Mouse (Mus musculus): Measurements from ENCODE around the gene Defa17. TPM values are rescaled to one million over a fixed set of nuclear protein-coding genes. Genes with fewer than 3 reads are reported as not detected.
"Not testable (repeated sequence)": the region's sequence is repeated elsewhere in the genome, so short reads cannot be mapped to it uniquely, and the experiment has no call there.

Defa17 gene
- polyA plus RNA-seq (2012; fragmentation: generic; extraction: Trizol), result not detected
- long read RNA-seq, experiment 1, result 0 reads
- long read RNA-seq, experiment 2, result 0 reads

DNA sequence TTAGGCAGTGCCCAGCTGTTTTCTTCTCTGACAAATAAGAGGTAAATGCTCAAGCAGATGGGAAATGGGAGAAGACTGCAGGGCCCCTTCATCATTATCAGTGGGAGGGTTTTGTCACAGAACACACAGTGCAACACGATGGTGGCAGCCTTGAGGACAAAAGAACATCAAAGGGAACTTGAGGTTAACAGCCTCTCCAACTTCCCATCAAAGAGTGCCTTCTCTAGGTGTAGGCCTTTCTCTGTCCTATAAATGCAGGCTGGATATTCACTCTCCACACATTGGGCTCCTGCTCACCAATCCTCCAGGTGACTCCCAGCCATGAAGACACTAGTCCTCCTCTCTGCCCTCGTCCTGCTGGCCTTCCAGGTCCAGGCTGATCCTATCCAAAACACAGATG is at the start of gene Defa17:
Gene Defa17 (plus strand): TSS at position 301 of the 400 bp plus-strand sequence.
- H3K36me3 ChIP-seq (ENCODE audit: control insufficient read depth, insufficient read depth); H3K79me2 ChIP-seq (ENCODE audit: control insufficient read depth, insufficient read depth); H3K27me3 ChIP-seq (ENCODE audit: control insufficient read depth, insufficient read depth, insufficient read length); H3K79me3 ChIP-seq (ENCODE audit: low read depth); H3K4me3 ChIP-seq (ENCODE audit: insufficient read depth, poor library complexity, severe bottlenecking); H3ac ChIP-seq (ENCODE audit: control insufficient read depth, insufficient read length, low read depth): not testable (repeated sequence)

DNA sequence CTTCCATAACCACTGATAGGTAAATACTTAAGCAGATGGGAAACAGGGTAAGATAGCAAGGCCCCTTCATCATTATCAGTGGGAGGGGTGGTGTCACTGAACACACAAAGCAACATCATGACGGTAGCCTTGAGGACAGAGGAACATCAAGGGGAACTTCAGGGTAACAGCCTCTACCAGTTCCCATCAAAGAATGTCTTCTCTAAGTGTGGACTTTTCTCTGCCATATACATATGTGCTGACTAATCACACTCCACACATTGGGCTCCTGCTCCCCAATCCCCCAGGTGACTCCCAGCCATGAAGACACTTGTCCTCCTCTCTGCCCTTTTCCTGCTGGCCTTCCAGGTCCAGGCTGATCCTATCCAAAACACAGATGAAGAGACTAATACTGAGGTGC is 37.7 kb upstream of the Defa17 start, which contains the start of gene Defa26:
Gene Defa26 (plus strand): TSS at position 301 of the 400 bp plus-strand sequence.
- not testable (repeated sequence) for H3K79me3 ChIP-seq (ENCODE audit: low read depth); H3K4me3 ChIP-seq (ENCODE audit: insufficient read depth, poor library complexity, severe bottlenecking); H3K36me3 ChIP-seq (ENCODE audit: control insufficient read depth, insufficient read depth); H3ac ChIP-seq (ENCODE audit: control insufficient read depth, insufficient read length, low read depth); H3K27me3 ChIP-seq (ENCODE audit: control insufficient read depth, insufficient read depth, insufficient read length); H3K79me2 ChIP-seq (ENCODE audit: control insufficient read depth, insufficient read depth)

DNA sequence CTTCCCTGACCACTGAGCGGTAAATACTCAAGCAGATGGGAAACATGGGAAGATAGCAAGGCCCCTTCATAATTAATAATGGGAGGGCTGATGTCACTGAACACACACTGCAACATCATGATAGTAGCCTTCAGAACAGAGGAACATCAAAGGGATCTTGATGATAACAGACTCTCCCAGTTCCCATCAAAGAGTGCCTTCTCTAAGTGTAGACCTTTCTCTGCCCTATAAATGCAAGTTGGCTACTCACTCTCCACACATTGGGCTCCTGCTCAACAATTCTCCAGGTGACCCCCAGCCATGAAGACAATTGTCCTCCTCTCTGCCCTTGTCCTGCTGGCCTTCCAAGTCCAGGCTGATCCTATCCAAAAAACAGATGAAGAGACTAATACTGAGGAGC is 9.9 kb downstream of the Defa17 start, which contains the start of gene Defa34:
Gene Defa34 (plus strand): TSS at position 301 of the 400 bp plus-strand sequence.
- not testable (repeated sequence) for H3K79me2 ChIP-seq (ENCODE audit: control insufficient read depth, insufficient read depth); H3ac ChIP-seq (ENCODE audit: control insufficient read depth, insufficient read length, low read depth); H3K79me3 ChIP-seq (ENCODE audit: low read depth); H3K36me3 ChIP-seq (ENCODE audit: control insufficient read depth, insufficient read depth); H3K4me3 ChIP-seq (ENCODE audit: insufficient read depth, poor library complexity, severe bottlenecking); H3K27me3 ChIP-seq (ENCODE audit: control insufficient read depth, insufficient read depth, insufficient read length)

DNA sequence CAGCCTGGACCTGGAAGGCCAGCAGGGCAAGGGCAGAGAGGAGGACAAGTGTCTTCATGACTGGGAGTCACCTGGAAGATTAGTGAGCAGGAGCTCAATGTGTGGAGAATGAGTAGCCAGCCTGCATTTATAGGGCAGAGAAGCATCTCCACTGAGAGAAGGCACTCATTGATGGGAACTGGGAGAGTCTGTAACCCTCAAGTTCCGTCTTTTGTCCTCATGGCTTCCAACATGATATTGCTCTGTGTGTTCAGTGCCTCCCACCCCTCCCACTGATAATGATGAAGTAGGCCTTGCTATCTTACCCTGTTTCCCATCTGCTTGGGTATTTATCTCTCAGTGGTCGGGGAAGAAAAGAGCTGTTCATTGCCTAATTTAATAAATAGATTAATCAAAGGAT is 48.0 kb downstream of the Defa17 start, which contains the start of gene AY761184:
Gene AY761184 (minus strand): TSS at position 101 of the 400 bp plus-strand sequence.
- not testable (repeated sequence) for H3K79me2 ChIP-seq (ENCODE audit: control insufficient read depth, insufficient read depth); H3K36me3 ChIP-seq (ENCODE audit: control insufficient read depth, insufficient read depth); H3ac ChIP-seq (ENCODE audit: control insufficient read depth, insufficient read length, low read depth); H3K4me3 ChIP-seq (ENCODE audit: insufficient read depth, poor library complexity, severe bottlenecking); H3K79me3 ChIP-seq (ENCODE audit: low read depth); H3K27me3 ChIP-seq (ENCODE audit: control insufficient read depth, insufficient read depth, insufficient read length)

Other genes with a start within 250 kb of the Defa17 start
- gene Defa36, start 228.4 kb upstream of the Defa17 start, polyA plus RNA-seq (2012; fragmentation: generic; extraction: Trizol), result not detected
- not detected for gene Gm7849, start 199.2 kb upstream of the Defa17 start, polyA plus RNA-seq (2012; fragmentation: generic; extraction: Trizol)
- gene Defa20, start 146.5 kb upstream of the Defa17 start, polyA plus RNA-seq (2012; fragmentation: generic; extraction: Trizol), result not detected
- not detected for gene Defa32, start 126.7 kb upstream of the Defa17 start, polyA plus RNA-seq (2012; fragmentation: generic; extraction: Trizol)
- gene Defa37, start 90.4 kb upstream of the Defa17 start, polyA plus RNA-seq (2012; fragmentation: generic; extraction: Trizol), result not detected
- gene Defa28, start 72.8 kb upstream of the Defa17 start, polyA plus RNA-seq (2012; fragmentation: generic; extraction: Trizol), result not detected
- gene Gm7861, start 61.3 kb upstream of the Defa17 start, polyA plus RNA-seq (2012; fragmentation: generic; extraction: Trizol), result not detected
- gene Defa26, start 37.6 kb upstream of the Defa17 start, polyA plus RNA-seq (2012; fragmentation: generic; extraction: Trizol), result not detected
- not detected for gene Defa34, start 10.0 kb downstream of the Defa17 start, polyA plus RNA-seq (2012; fragmentation: generic; extraction: Trizol)
- not detected for gene AY761184, start 47.9 kb downstream of the Defa17 start, polyA plus RNA-seq (2012; fragmentation: generic; extraction: Trizol)
- not detected for gene Defa24, start 78.7 kb downstream of the Defa17 start, polyA plus RNA-seq (2012; fragmentation: generic; extraction: Trizol)
- gene Defb50, start 167.8 kb downstream of the Defa17 start, polyA plus RNA-seq (2012; fragmentation: generic; extraction: Trizol), result not detected
- gene Defb2, start 184.1 kb downstream of the Defa17 start, polyA plus RNA-seq (2012; fragmentation: generic; extraction: Trizol), result not detected
- not detected for gene Defb10, start 203.1 kb downstream of the Defa17 start, polyA plus RNA-seq (2012; fragmentation: generic; extraction: Trizol)
- gene Defb9, start 229.6 kb downstream of the Defa17 start, polyA plus RNA-seq (2012; fragmentation: generic; extraction: Trizol), result not detected

Data from C2C12 (cell line).